Mouse (Mus musculus): ENCODE results near the gene 4921501E09Rik. TPM values are rescaled to one million over a fixed set of nuclear protein-coding genes. Genes with fewer than 3 reads are reported as not detected.

Gene 4921501E09Rik
- not detected for polyA plus RNA-seq (2017; shearing (Covaris generic))

DNA sequence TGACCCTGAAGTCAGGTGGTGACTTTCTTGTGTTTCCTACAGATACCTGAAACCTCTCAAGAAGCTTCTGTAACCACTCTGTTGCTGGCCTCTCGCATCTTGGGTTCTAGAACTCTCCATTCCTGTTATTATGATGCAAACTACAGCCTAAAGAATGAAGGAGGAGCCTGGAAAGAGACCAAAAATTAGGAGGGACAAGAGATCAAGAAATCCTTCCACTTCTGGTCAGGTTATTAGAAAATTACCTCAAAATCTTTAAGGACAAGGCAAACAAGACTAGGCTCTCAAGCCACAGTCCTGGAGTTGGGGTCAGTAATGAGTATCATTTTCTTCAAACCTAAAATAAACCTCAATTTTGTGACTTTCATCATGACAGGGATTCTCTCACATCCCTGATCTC lies at the start of gene 4921501E09Rik:
4921501E09Rik (minus strand) TSS at position 101 of the 400 bp plus-strand sequence.

DNA sequence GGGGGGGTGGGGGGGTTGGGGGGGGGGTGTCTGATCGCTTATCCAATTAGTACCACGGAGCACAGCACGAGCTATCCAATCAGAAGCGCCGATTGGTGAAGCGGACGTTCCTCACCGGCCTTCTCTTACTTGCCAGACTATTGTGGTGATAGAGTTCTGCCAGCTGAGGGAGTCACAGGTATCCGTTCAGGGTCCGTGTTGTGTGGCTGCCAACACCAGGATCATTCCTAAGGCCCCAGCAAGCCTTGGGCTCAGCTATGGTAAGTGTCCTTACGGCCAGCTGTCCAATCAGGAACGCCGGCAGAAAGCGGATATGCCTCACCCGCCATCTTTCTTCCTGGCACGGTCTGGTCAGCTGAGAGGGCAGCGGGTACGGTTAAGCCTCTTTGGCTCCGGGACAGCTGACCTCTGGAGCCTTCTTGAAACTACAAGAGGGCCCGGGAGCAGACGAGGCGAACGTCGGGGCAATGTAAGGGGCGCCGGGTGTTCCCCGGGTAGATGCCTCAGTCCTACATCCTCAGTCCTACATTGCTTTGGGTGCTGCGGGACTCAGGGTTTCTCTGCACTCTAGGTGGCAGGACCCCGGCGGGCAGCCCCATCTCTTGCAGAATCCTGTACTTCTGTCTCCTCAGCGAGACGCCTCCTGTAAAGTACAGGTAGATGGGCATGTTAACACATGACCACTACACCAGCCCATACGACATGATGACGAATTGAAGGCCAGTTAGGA lies 21.5 kb upstream of the 4921501E09Rik start, which contains the start of gene Zfp563:
Zfp563 (plus strand) TSS at position 91 of the 730 bp plus-strand sequence.

DNA sequence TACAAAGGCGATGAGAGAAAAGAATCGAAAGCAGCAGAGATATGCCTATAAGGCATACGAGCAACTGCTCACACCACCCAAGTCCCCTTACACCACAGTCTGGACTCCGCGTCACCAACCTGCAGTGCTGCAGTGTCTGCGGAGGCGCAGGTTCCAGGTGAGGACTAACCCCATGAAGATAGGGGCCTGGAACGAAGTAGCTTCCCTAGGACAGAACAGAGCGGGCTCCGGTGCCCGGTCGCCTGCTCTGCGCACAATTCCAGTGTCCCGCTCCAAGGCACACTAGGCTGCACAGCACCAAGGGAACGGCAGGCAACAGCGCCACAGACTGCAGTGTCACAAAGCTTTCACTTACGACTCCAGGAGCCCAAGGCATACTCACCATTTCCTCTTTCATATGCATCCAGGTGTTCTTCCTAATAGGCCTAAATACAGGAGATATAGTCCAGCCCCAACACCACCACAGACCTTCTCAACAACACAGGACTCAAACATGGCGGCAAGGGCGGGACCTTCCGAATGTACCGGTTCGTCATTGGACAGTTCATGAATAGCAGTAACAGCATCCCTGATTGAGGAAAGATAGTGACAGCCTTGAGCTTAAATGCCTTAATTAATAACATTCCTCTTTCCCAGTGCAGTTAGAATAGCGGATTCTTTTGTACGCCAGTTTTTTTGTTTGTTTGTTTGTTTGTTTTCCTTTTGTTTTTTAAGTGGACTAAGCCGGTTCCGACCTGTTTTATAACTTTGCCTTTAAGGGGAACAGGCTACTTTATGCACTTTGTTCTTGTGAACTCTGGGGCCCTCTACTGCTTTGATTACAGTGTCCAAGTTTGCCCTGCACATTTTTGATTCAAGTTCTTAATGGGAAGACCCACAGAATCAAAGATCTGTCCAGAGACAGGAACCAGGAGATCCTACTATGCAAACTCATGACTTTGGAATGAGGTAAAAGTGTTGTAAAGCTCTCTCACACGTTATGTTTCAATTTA lies 34.7 kb downstream of the 4921501E09Rik start, which contains the start of gene Zfp763:
Zfp763 (minus strand) TSS at position 503 of the 992 bp plus-strand sequence.

Other genes starting within 250 kb of the 4921501E09Rik start
- gene Zfp799, start 237.8 kb downstream of the 4921501E09Rik start, polyA plus RNA-seq (2017; shearing (Covaris generic)): 13.4 TPM
- 16.6 TPM for gene Zfp870, start 176.4 kb downstream of the 4921501E09Rik start, polyA plus RNA-seq (2017; shearing (Covaris generic))
- gene Cyp4f14, start 150.7 kb downstream of the 4921501E09Rik start, polyA plus RNA-seq (2017; shearing (Covaris generic)): not detected
- 61.2 TPM for gene Cyp4f13, start 120.7 kb downstream of the 4921501E09Rik start, polyA plus RNA-seq (2017; shearing (Covaris generic))
- gene Zfp472, start 102.2 kb downstream of the 4921501E09Rik start, polyA plus RNA-seq (2017; shearing (Covaris generic)): 26.4 TPM
- 19.0 TPM for gene Zfp952, start 74.9 kb downstream of the 4921501E09Rik start, polyA plus RNA-seq (2017; shearing (Covaris generic))
- gene Zfp763, start 34.7 kb downstream of the 4921501E09Rik start, polyA plus RNA-seq (2017; shearing (Covaris generic)): 11.1 TPM
- 7.5 TPM for gene Zfp563, start 21.3 kb upstream of the 4921501E09Rik start, polyA plus RNA-seq (2017; shearing (Covaris generic))
- not detected for gene Morc2b, start 71.6 kb upstream of the 4921501E09Rik start, polyA plus RNA-seq (2017; shearing (Covaris generic))
- gene Olfr55, start 100.4 kb upstream of the 4921501E09Rik start, polyA plus RNA-seq (2017; shearing (Covaris generic)): not detected
- not detected for gene Olfr239, start 123.2 kb upstream of the 4921501E09Rik start, polyA plus RNA-seq (2017; shearing (Covaris generic))
- gene Olfr1564, start 153.6 kb upstream of the 4921501E09Rik start, polyA plus RNA-seq (2017; shearing (Covaris generic)): not detected
- 22.5 TPM for gene Zfp955a, start 187.1 kb upstream of the 4921501E09Rik start, polyA plus RNA-seq (2017; shearing (Covaris generic))
- gene Olfr63, start 196.6 kb upstream of the 4921501E09Rik start, polyA plus RNA-seq (2017; shearing (Covaris generic)): not detected
- 18.0 TPM for gene Zfp955b, start 221.5 kb upstream of the 4921501E09Rik start, polyA plus RNA-seq (2017; shearing (Covaris generic))

Measured in inflammation-experienced regulatory T-cells, adult 16 weeks (primary cell).